Mouse (Mus musculus) liver, adult 2 months (tissue): ENCODE results near the gene Stt3b. TPM values are rescaled to one million over a fixed set of nuclear protein-coding genes. Genes with fewer than 3 reads are reported as not detected.

Experiments
- DNase-seq: peaks from one replicate; pipeline ENCODE4 v3.0.0-alpha.2; 2011; ENCODE audit warnings: low read depth, low spot score; ENCODE audit errors: extremely low read depth
- H3K27ac ChIP-seq: fragments of 200-500 bp; replicated peaks from 2 replicates; pipeline ENCODE4 v1.5.1; 2012; ENCODE audit warnings: low read depth, mild to moderate bottlenecking, control low read depth, inconsistent platforms, low read length; ENCODE audit not compliant: insufficient read depth
- H3K27me3 ChIP-seq: fragments of 200-500 bp; 2 replicates; pipeline ENCODE4 v1.6.1; 2012; ENCODE audit warnings: mild to moderate bottlenecking, moderate library complexity, low read length, inconsistent platforms; ENCODE audit not compliant: control insufficient read depth, insufficient read depth
- H3K36me3 ChIP-seq: fragments of 200-500 bp; 2 replicates; pipeline ENCODE4 v1.6.1; 2012; ENCODE audit warnings: low read length, inconsistent platforms; ENCODE audit not compliant: control insufficient read depth, insufficient read depth
- H3K4me1 ChIP-seq: fragments of 200-500 bp; 2 replicates; pipeline ENCODE4 v1.6.1; 2011; ENCODE audit warnings: low read length; ENCODE audit not compliant: control insufficient read depth, insufficient read depth
- H3K4me3 ChIP-seq: fragments of 200-500 bp; 2 replicates; pipeline ENCODE4 v1.5.1; 2011; ENCODE audit warnings: low read depth, mild to moderate bottlenecking, control low read depth, low read length, moderate library complexity; ENCODE audit not compliant: insufficient read depth
- H3K79me2 ChIP-seq: fragments of 200-500 bp; 2 replicates; pipeline ENCODE4 v1.6.1; 2012; ENCODE audit warnings: inconsistent platforms, mild to moderate bottlenecking, low read length, moderate library complexity; ENCODE audit not compliant: control insufficient read depth, insufficient read depth
- H3K9ac ChIP-seq: fragments of 200-500 bp; 2 replicates; pipeline ENCODE4 v1.6.1; 2012; ENCODE audit warnings: low read depth, mild to moderate bottlenecking, control low read depth, inconsistent platforms, low read length
- CTCF ChIP-seq: fragments of 200-500 bp; IDR thresholded peaks from 2 replicates; pipeline ENCODE4 v1.5.1; 2011; ENCODE audit warnings: low read depth, low read length, control low read depth
- POLR2A ChIP-seq: fragments of 200-500 bp; IDR thresholded peaks from 2 replicates; pipeline ENCODE4 v1.6.1; 2011; ENCODE audit warnings: low read length, control low read depth; ENCODE audit not compliant: insufficient read depth; ENCODE audit errors: extremely low read depth
- WGBS: fragments of 180-500 bp; shearing (Covaris S2); methylation state at CpG from one replicate; pipeline ENCODE4 v1.1.7; 2018; 5-methylcytosine and 5-hydroxymethylcytosine counted together
- polyA plus RNA-seq: library from polyadenylated mRNA; depleted of rRNA; stranded (reverse); fragments of >200 nt; gene quantifications from 2 replicates; pipeline ENCODE4 v1.2.3, GENCODE M21; 2012
- total RNA-seq: library from RNA; depleted of rRNA; stranded (reverse); fragments of >200 nt; gene quantifications from 2 replicates; pipeline ENCODE4 v1.2.3, GENCODE M21; 2014

Gene Stt3b
- total and polyA plus RNA-seq, 2 experiments: 28.2 to 60.5 TPM

GRCm38 (mm10) chr9:115333016-115333415 is 22.8 kb upstream of the Stt3b start:
- no peaks in the 10 kb centered on the region for H3K4me1 ChIP-seq
- no peaks in the 10 kb centered on the region for H3K27me3 ChIP-seq
- no peak overlapping the region for H3K9ac ChIP-seq
- H3K4me3 ChIP-seq: no peak overlapping the region
- no peaks in the 10 kb centered on the region for H3K79me2 ChIP-seq
- no peak overlapping the region for H3K27ac ChIP-seq
- DNase-seq: no peak
- no peak for TF ChIP-seq CTCF
- no peak for TF ChIP-seq POLR2A
- H3K36me3 ChIP-seq: no peaks in the 10 kb centered on the region
- 76% methylated on average over 12 of the region's 12 CpGs for WGBS

GRCm38 (mm10) chr9:115332339-115332738 is 22.1 kb upstream of the Stt3b start:
- TF ChIP-seq CTCF (no peak), POLR2A (no peak)
- Histone ChIP-seq H3K4me3 (no peak overlapping the region), H3K9ac (no peak overlapping the region), H3K4me1 (no peaks in the 10 kb centered on the region), H3K79me2 (no peaks in the 10 kb centered on the region), H3K27ac (no peak overlapping the region), H3K27me3 (no peaks in the 10 kb centered on the region), H3K36me3 (no peaks in the 10 kb centered on the region)
- WGBS: 77% methylated on average over 7 of the region's 7 CpGs
- no peak for DNase-seq

- Histone ChIP-seq H3K79me2 (no peaks in the 10 kb centered on the region), H3K4me1 (no peaks in the 10 kb centered on the region), H3K27ac (no peak overlapping the region), H3K27me3 (no peaks in the 10 kb centered on the region), H3K9ac (no peak overlapping the region), H3K4me3 (no peak overlapping the region), H3K36me3 (no peaks in the 10 kb centered on the region)
- WGBS: 40% methylated on average over 6 of the region's 6 CpGs
- peak; percentile 42 for DNase-seq
- no peak for TF ChIP-seq CTCF
- TF ChIP-seq POLR2A: no peak
These were observed 20.7 kb upstream of the Stt3b start for GRCm38 (mm10) chr9:115330861-115331476.

- Histone ChIP-seq H3K4me1 (no peaks in the 10 kb centered on the region), H3K27me3 (no peaks in the 10 kb centered on the region), H3K27ac (peak overlapping the region; percentile 48; the same call in 1 of the 2 replicates), H3K36me3 (no peaks in the 10 kb centered on the region), H3K79me2 (no peaks in the 10 kb centered on the region), H3K4me3 (no peak overlapping the region), H3K9ac (no peak overlapping the region)
- no peak for DNase-seq
- TF ChIP-seq POLR2A: no peak
- TF ChIP-seq CTCF: no peak
- WGBS: 95% methylated on average over 4 of the region's 4 CpGs
These were observed 16.3 kb upstream of the Stt3b start for GRCm38 (mm10) chr9:115326533-115326890.

DNA sequence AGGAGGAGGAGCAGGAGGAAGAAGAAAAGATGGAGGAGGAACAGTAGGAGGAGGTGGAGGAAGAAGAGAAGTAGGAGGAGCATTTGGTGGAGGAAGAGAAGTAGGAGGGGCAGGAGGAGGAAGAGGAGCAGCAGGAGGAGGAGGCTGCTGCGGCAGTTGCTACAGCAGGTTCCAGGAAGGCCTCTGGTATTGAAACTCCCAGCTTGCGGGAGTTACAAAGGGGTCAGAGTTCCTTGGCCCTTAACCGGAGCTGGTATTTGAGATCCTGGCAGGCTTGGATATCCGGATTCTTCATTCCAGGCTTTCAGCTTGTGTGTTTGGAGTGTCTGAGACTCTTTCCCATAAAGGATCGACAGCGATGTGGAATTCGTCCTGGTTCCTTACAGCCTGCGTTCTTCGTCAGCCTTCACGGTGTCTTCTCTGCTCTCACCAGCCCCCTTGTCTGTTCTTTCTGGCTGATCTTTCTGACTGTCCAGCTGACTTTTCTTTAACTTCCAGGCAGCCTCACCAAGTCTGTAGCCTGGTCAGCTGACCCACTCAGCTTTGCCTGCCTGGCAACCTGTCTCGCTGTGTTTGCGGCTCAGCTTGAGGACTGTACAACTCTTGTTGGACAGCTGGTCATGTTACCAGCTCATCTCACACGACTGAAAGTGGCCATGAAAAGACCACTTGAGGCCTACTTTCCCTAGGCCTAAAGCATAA is 15.8 kb upstream of the Stt3b start:
- Histone ChIP-seq H3K9ac (no peak overlapping the region), H3K36me3 (no peaks in the 10 kb centered on the region), H3K27me3 (no peaks in the 10 kb centered on the region), H3K4me1 (no peaks in the 10 kb centered on the region), H3K27ac (peak overlapping the region; percentile 48; the same call in 1 of the 2 replicates), H3K79me2 (no peaks in the 10 kb centered on the region), H3K4me3 (no peak overlapping the region)
- no peak for TF ChIP-seq CTCF
- no peak for TF ChIP-seq POLR2A
- WGBS: 77% methylated on average over 13 of the region's 13 CpGs
- DNase-seq: no peak

GRCm38 (mm10) chr9:115323572-115323971 is 13.4 kb upstream of the Stt3b start:
- no peak overlapping the region for H3K4me3 ChIP-seq
- WGBS: 75% methylated on average over 10 of the region's 10 CpGs
- no peaks in the 10 kb centered on the region for H3K27me3 ChIP-seq
- no peak overlapping the region for H3K27ac ChIP-seq
- H3K9ac ChIP-seq: no peak overlapping the region
- no peaks in the 10 kb centered on the region for H3K4me1 ChIP-seq
- H3K36me3 ChIP-seq: no peaks in the 10 kb centered on the region
- TF ChIP-seq POLR2A: no peak
- TF ChIP-seq CTCF: no peak
- H3K79me2 ChIP-seq: no peaks in the 10 kb centered on the region
- no peak for DNase-seq
